Mouse (Mus musculus) lung, postnatal 36 days (tissue): ENCODE results near the gene Hmox2.
"Not testable (repeated sequence)": the region's sequence is repeated elsewhere in the genome, so short reads cannot be mapped to it uniquely, and the experiment has no call there.

Experiments used
- DNase-seq: peaks from one replicate; pipeline ENCODE4 v3.0.0; 2022; ENCODE audit warnings: mixed read lengths

Gene Hmox2

DNA sequence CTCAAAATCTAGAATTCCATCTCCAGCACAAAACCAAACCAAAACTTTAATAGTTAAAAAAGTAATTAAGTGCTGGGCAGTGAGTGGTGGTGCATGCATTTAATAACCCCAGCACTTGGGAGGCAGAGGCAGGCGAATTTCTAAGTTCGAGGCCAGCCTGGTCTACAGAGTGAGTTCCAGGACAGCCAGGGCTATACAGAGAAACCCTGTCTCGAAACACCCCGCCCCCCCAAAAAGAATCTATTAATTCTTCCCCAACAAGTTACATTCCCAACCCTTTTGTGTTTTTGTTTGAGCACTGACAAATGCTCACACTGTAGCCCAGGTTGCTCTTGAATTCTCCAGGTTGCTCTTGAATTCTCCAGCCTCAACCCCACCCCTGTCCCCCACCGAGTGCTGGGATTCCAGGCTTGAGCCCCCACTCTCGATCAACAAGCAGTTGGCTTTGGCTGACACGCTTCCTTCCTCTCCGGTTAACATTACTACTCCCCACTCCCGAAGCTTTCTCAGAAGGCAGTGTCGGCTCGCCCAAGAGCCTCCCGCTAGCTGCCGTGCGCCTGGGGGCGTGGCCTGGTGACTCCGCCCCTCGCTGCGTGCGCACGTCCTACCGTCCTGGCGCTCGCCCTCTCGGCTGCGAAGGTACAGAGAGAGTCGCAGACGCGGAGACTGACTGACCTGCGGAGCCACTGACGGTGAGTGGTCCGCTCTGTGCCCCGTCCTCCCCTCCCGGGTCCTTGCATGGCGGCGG lies at the start of gene Hmox2:
TSS of gene Hmox2 (plus strand) at position 582 of the 748 bp plus-strand sequence.
- DNase-seq = peak; percentile 95

DNA sequence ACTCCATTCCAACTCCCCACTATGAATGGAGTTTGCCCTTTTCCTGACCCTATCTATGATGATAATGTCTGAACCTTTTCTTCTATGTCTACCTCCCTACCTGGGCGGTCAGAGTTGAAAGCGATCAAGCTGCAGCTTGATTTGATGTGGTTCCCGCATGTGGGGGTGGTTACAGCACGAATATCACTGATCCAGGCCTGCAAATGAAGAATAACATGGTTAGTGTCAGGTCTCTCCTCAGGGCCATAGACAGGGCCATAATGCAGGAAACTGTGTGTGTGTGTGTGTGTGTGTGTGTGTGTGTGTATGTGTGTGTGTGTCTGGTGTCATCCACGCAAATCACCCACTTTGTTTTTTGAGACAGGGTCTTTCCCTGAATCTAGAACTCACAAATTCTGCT lies 49.3 kb upstream of the Hmox2 start:
- DNase-seq = no peak

DNA sequence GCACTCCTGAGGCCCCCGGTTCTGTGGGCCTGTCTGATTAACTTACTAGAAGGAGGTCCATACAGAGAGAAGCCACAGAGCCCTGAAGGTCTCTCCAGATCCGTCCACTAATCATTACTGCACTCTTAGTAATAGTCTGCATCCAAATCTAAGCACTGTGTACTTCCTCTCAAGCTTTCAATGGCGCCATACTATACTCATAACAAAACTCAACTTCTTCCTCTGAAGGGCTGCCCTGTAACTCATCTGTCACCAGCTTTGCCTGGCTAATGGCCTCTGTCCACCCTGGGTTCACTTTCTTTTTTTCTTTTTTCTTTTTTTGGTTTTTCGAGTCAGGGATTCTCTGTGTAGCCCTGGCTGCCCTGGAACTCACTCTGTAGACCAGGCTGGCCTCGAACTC lies 48.1 kb upstream of the Hmox2 start:
- no peak for DNase-seq

DNA sequence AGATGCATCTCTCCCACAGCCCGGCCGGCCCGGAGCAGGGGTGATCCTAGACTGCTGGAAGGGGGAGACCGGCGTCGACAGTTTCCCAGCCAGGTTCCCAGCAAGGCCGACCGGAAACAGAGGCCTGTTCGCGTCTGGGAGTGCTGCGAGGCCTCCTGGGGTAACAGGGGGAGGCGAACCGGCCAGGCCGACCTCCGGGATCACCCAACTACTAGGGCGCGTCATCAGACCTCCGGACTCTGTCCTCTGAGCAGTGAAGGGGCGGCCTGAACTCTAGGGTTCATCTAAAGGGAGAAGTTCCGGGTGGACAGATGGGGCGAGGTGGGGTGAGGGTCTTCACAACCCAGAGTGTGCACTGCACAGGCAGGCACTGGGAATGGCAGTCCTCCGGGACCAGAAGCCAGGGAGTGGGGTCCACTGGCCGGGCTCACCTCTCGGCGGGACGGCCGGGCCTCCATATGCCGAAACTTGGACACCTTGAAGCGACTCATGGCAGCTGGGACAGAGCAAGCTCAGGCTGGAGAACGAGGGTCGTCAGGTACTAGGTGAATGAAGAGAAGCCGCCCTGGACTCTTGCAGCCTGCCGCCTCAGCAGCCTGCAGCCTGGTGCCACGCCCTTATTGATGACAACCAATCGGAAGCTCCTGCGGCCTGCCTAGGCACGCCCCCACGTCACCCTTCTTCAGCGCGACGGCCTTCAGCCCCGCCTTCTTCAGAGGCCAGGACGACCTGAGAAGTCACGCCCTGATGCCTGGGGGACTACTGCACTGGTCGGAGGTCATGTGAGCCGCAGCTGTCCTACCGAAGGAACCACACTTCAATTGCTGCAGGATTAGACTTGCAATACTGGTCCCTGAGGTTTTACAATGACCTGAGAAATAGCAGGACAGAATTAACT lies 46.8 kb upstream of the Hmox2 start, which contains the start of gene Coro7:
TSS of gene Coro7 (minus strand) at position 657 of the 898 bp plus-strand sequence.
- peak; percentile 97 for DNase-seq

- not testable (repeated sequence) for DNase-seq
Observed at GRCm38 (mm10) chr16:4680922-4681455, 45.2 kb upstream of the Hmox2 start.

GRCm38 (mm10) chr16:4682628-4683179 lies 43.5 kb upstream of the Hmox2 start:
- DNase-seq = no peak

DNA sequence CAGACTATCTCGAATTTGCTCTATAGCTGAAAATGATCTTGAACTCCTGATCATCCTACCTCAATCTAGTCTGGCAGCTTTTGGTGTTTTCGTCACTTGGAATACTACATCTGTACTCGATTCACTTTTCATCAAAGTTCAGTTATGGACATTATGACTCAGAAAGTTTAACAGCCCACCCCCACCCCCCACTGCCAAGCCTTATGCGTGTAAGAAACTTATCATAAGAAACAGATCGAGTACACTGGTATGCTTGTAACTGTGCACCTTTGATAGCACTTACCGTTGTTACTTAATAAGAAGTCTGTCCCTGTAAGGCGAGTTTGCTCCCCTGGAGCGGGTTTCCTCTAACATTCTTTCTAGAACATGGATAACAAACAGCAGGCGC lies 43.0 kb upstream of the Hmox2 start:
- no peak for DNase-seq

DNA sequence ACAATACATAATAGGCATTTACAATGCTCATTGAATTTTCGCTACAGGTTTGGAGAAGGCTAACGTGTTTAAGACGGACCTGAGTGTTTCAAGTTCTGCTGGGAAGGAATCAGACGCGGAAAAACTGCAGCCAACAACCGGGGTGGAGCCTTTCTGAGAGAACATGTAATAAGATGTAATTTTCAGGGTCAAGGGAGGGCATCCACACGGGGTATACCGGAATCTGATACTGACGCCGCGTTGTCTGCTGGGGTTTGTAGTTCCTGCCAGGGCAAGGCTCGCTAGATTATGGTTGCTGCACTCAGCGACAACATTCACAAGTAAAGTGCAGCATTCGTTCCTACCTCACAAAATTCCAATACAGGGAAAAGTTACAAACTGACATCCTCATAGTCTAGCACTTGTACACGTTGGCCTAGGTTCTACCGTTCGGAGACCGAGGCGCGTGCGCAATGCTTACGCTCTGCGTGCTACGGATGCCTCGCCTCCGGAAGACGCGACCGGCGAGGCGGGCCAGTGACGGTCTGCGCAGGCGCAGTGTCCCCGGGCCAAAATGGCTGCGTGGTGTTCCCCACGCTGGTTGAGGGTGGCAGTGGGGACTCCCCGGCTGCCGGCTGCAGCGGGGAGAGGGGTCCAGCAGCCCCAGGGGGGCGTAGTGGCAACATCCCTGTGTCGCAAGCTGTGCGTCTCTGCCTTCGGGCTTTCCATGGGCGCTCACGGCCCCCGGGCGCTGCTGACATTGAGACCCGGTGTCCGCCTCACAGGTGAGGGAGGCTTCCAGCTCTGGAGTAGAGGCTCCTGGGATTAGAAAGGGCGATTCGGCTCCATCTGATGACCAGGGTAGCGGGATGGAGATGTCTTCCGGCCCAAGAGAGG lies 42.3 kb upstream of the Hmox2 start:
- DNase-seq = peak; percentile 96

GRCm38 (mm10) chr16:4684457-4684791 lies 41.7 kb upstream of the Hmox2 start:
- DNase-seq = no peak

GRCm38 (mm10) chr16:4689371-4689770 lies 36.8 kb upstream of the Hmox2 start:
- DNase-seq = not testable (repeated sequence)

DNA sequence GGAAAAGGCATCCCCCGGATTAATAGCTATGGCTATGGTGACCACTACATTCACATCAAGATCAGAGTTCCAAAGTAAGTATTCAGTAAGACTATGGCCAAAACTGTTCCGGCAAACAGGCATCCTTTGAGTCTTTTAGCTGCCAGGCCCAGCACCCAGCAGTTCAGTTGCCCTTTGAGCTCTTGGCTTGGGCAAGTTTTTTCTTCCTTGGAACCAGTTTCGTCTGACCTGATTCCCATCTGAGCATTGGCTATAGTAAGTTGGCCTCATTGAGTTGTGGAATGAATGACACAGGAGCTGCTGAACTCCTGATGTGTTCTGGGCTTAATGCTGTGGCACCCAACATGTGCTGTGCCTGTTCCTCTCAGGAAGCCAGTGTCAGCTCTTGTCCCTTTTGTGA lies 24.9 kb upstream of the Hmox2 start:
- no peak for DNase-seq

DNA sequence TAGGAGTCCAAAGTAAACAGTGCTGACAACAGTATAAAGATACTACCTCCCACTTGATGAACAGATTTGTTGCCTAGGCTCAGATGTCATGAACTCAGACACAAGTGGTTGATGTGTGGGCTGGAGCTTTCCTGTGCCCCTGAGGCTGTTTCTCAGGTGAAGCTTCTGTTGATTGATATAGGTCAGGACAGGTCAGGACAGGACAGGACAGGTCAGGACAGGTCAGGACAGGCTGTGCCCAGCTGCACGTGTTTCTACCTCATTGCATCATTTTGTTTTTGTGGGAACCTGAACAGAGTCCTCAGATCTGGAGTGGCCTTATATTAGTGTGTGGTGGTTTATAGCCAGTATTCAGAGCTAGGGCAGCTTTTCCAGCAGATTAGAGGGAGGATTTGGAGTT lies 23.5 kb upstream of the Hmox2 start:
- DNase-seq = no peak

GRCm38 (mm10) chr16:4705541-4705940 lies 20.6 kb upstream of the Hmox2 start:
- peak; percentile 81 for DNase-seq

- DNase-seq = no peak
Observed at GRCm38 (mm10) chr16:4711173-4711572, 15.0 kb upstream of the Hmox2 start.

DNA sequence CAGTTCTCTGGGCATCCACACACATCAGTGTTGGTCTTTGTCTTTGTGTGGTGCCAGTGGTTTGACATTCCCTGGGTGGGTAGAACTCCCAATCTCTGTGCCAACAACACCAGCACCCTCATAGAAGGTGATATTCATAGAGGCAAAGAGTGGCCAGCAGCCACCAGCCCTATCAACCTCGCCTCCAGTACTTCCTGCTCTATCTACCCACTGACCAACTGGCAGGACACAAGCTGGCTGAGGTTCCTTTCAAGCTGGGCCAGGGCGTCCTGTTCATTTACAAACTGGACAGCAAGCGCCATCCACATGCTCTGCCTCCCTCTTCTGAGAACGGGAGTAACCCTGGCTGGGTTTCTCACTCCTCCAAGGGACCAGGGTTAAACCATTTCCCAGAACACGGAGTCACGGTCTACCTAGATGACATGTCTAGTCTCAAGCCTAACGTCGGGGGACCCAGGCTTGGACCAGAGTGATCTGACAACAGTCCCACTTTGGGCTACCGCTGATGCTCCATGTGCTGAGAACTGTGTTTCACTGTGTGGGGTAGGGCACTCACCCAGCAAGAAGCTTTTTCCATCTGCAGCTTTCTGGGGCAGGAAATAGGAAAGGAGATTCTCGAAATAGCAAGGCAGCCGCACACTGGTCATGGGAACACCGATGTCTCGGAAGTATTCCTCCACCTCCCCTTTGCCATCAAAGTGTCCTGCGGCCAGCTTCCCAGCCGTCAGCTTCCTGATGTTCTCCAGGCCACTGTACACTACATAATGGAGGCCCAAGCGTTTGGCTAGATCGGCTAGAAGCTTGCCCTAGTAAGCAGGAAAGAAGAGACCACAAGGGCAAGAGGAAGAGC lies 12.1 kb upstream of the Hmox2 start:
- DNase-seq = no peak

DNA sequence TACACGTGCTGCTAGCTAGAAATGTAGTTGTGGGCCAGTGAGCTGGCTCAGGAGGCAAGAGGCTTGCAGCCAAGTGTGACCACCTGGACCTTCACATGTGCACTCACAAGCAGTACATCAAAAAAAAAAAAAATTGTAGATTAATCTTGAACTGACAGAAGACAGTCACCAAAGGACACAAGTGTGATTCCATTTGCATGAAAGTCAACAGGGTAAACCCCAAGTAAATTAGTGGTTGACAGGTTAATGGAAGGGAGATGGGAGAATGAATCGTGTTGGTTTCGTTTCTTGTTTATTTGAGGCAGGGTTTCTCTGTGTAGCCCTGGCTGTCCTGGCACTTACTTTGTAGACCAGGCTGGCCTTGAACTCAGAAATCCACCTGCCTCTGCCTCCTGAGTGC lies 8.3 kb upstream of the Hmox2 start:
- no peak for DNase-seq

- peak; percentile 71 for DNase-seq
Observed at GRCm38 (mm10) chr16:4718753-4719518, 7.2 kb upstream of the Hmox2 start, which contains the start of gene Nmral1. TSS of gene Nmral1 (minus strand) at chr16:4719356.

DNA sequence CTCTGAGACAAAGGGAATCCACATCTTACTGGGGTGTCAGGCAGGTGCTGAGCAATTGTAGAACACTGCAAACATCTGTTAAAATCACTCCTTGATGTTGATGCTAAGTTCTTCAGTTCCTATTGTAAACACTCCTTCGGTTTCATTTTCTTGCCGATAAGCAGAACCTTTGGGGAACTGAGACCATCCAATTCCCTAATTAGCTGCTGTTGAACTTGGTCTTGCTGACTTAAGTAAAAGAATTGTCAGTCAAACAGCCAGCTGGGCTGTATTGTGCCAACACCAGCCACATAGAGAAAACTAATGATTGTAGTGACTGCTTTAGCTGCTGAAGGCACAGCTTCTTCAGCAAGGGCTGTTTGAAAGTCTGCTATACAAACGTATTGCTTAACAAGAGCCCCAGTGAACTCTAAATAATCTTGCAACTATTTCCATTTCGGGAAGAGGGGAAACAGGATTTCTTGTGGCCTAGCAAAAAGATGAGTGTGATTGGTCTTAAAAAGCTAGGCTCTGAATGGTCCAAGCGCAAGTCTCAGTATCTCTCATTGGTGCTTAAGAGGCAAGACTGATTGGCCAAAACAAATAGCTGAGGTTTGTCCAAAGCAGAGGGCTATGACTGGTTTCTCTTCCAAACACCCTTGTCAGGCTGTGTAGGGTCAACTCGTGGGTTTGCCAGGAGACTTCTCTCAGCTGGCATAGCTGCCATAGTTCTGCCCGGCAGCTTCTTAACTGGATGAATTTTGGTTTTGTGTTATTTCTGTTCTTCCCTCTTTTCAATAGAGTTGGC lies 3.8 kb upstream of the Hmox2 start:
- DNase-seq = peak; percentile 44

GRCm38 (mm10) chr16:4722915-4723209 lies 3.3 kb upstream of the Hmox2 start:
- DNase-seq = peak; percentile 16

DNA sequence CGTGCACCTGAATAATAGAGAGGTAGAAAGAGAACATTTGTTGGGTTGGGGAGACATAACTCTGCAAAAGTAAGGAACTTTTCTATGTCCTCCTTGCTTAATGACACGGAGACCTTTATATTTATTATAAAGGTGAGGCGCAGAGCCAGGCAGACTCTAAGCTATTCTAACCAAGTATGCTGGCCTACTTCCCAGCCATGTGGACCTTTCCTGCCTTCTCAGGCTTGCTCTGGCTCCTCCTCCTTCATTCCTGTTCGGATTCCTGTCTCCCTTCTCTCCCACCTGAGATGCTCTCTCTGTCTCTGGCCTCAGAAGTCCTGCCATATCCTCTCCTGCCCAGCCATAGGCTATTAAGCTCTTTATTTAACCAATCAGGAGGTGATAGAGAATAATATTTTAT lies 895 bp upstream of the Hmox2 start:
- DNase-seq = peak; percentile 22
